Comparison of ENCODE assay signal across 8 mouse cellular contexts in genomic region chr6:50304949-50305491, GRCm38 (mm10). TPM values are rescaled to one million over a fixed set of nuclear protein-coding genes. Genes with fewer than 3 reads are reported as not detected.
DNase-seq lines count a peak whose midpoint lies in the region; ATAC-seq and TF ChIP-seq lines count a peak whose summit lies in the region.

No protein-coding gene starts in this region.

- H3K4me1 ChIP-seq in kidney, embryonic 16.5 days (ENCODE audit: insufficient read depth, low read length) = no peaks in the 10 kb centered on the region
- H3K4me1 ChIP-seq in liver, adult 2 months (ENCODE audit: control insufficient read depth, insufficient read depth, low read length) = peaks cover 4% of the 10 kb centered on the region

- 0 out of 2 replicates have a peak, but pooled peaks cover 2% of the 10 kb centered on the region for H3K36me3 ChIP-seq in kidney, embryonic 16.5 days (ENCODE audit: insufficient read depth, low read length)
- no peaks in the 10 kb centered on the region for H3K36me3 ChIP-seq in liver, adult 2 months (ENCODE audit: control insufficient read depth, insufficient read depth, low read length)

- no peaks in the 10 kb centered on the region for H3K79me2 ChIP-seq in liver, adult 2 months (ENCODE audit: control insufficient read depth, insufficient read depth, low read length)

- DNase-seq in 3T3-L1 (ENCODE audit: low read depth, low spot score) (peak; percentile 91), NIH3T3 (ENCODE audit: low read depth) (peak; percentile 95)
- peak; percentile 90 to 92 for DNase-seq in cerebellum, postnatal 14 days
- peak; percentile 73 for DNase-seq in gastrocnemius, postnatal 14 days
- peak; percentile 49 for DNase-seq in liver, adult 2 months (ENCODE audit: extremely low read depth, low read depth, low spot score)
- peak; percentile 59 for DNase-seq in testis, postnatal 14 days (ENCODE audit: low spot score)

- H3K4me3 ChIP-seq in kidney, embryonic 16.5 days (ENCODE audit: low read length) = no peak overlapping the region
- no peak overlapping the region for H3K4me3 ChIP-seq in liver, adult 2 months (ENCODE audit: insufficient read depth, low read depth, low read length)

- no peaks in the 10 kb centered on the region for H3K9me3 ChIP-seq in kidney, embryonic 16.5 days (ENCODE audit: low read length)

- ATAC-seq in kidney, embryonic 16.5 days (ENCODE audit: low FRiP score, low TSS enrichment) = peak; percentile 49
- peak; percentile 76 for ATAC-seq in neutrophil, adult 5-6 weeks (ENCODE audit: extremely low read depth, insufficient number of reproducible peaks, low FRiP score, poor library complexity, severe bottlenecking)

- H3K4me2 ChIP-seq in kidney, embryonic 16.5 days (replicated peaks; ENCODE audit: low read depth, low read length) = no peak overlapping the region

- H3K27me3 ChIP-seq in kidney, embryonic 16.5 days (ENCODE audit: insufficient read depth, low read length) = no peaks in the 10 kb centered on the region
- no peaks in the 10 kb centered on the region for H3K27me3 ChIP-seq in liver, adult 2 months (ENCODE audit: control insufficient read depth, insufficient read depth, low read length)

- no peak overlapping the region for H3K27ac ChIP-seq in kidney, embryonic 16.5 days (ENCODE audit: low read length)
- no peak overlapping the region for H3K27ac ChIP-seq in liver, adult 2 months (replicated peaks; ENCODE audit: insufficient read depth, low read depth, low read length)

- TF ChIP-seq CTCF in liver, adult 2 months (IDR thresholded peaks at IDR 0.05; ENCODE audit: low read depth, low read length) = peak; percentile 87

- 67% methylated on average over 4 of the region's 4 CpGs for WGBS in kidney, embryonic 16.5 days
- 65% methylated on average over 4 of the region's 4 CpGs for WGBS in liver, adult 2 months

- H3K9ac ChIP-seq in kidney, embryonic 16.5 days (replicated peaks; ENCODE audit: low read length) = no peak overlapping the region
- no peak overlapping the region for H3K9ac ChIP-seq in liver, adult 2 months (ENCODE audit: low read depth, low read length)

- TF ChIP-seq POLR2A in liver, adult 2 months (IDR thresholded peaks at IDR 0.05; ENCODE audit: extremely low read depth, insufficient read depth, low read length) = no peak

- intact Hi-C loops in gastrocnemius, postnatal 14 days (cut with DNase I; ENCODE audit: low total_unique reads) = loop anchor here (5.0 kb wide), 1 partner anchor 232 kb away; no protein-coding TSS in a partner anchor

RNA-seq across cellular contexts. Expression of gene Gsdme, which starts 41.4 kb away (rescaled TPM):
- 1 to 10 TPM in 1 of 2 experiments, under 1 TPM in 1; 0.66 to 1.7 TPM for total RNA-seq in gastrocnemius, postnatal 14 days (2021)
- polyA plus RNA-seq in kidney, embryonic 16.5 days (2015; fragmentation: Nextera tagmentation; extraction: Ambion mirVana) = 55.3 and 58.0 TPM in 2 replicates
- total RNA-seq in liver, adult 2 months (2014; rRNA removed) = 1.0 and 1.4 TPM in 2 replicates
- polyA plus RNA-seq in liver, adult 2 months (2012; rRNA removed) = 0.87 and 1.2 TPM in 2 replicates
- total RNA-seq in neutrophil, adult 5-6 weeks (2017) = 60.9 and 63.4 TPM in 2 replicates

Comparison
In these comparisons a context has a peak if more than half of its experiments do, and no peak if none do; other contexts are left out.
1. RNA of gene Gsdme, which starts 41.4 kb away (total RNA-seq): 60.9 to 63.4 TPM in neutrophil, adult 5-6 weeks; 0.66 to 1.7 TPM in gastrocnemius, postnatal 14 days and 1.0 to 1.4 TPM in liver, adult 2 months; every median in the first group is over 10 times any median in the second.
2. Peak in every context shown above with its lines, with median percentiles within 50 percentile points of each other: DNase-seq.